Comparison of ENCODE assay signal across 17 mouse cellular contexts in genomic region chr3:24463941-24464340, GRCm38 (mm10).
A peak's percentile ranks its signal among the peaks of the same experiment; 100 is the strongest.
DNase-seq lines count a peak whose midpoint lies in the region; TF ChIP-seq lines count a peak whose summit lies in the region.
"Had no signal": no experiment of that assay in that cellular context is flagged by ENCODE, and none has a peak within 500 bp of the region (broad histone marks: within the 10 kb centered on the region; RNA-seq: fewer than 3 reads in every experiment).

No protein-coding gene starts in this region.

- no peak overlapping the region for H3K27ac ChIP-seq in layer of hippocampus, adult 2 months
- H3K27ac ChIP-seq: embryonic facial prominence, embryonic 12.5 days; forebrain, embryonic 15.5 days; heart, embryonic 10.5 days; hindbrain, embryonic 13.5 days; hindbrain, postnatal 0 days had no signal

- intact Hi-C loops in left cerebral cortex, postnatal 14 days (cut with DNase I): no loop called here

- peak; percentile 15 for DNase-seq in layer of hippocampus, adult 11-12 months (ENCODE audit: low spot score)
- no peak for DNase-seq in layer of hippocampus, postnatal 25 days (ENCODE audit: extremely low spot score in 1 of 2, low spot score in 1 of 2)
- DNase-seq in left cerebral cortex, postnatal 14 days (ENCODE audit: low spot score in 2 of 2): peak; percentile 8 to 15
- DNase-seq in left cerebral cortex, adult 8-10 months (ENCODE audit: low spot score in 2 of 2): no peak
- DNase-seq in layer of hippocampus, adult 2 months (ENCODE audit: low spot score in 2 of 2): peak; percentile 28 to 73
- peak; percentile 22 for DNase-seq in layer of hippocampus, adult 9-11 months
- DNase-seq in cerebellum, adult 9-11 months: no peak
- DNase-seq: adrenal gland, postnatal 14 days; cerebellum, postnatal 25 days; heart, adult 18-20 months; heart, postnatal 10 days; heart, postnatal 4 days had no signal

- H3K4me3 ChIP-seq in layer of hippocampus, adult 2 months: no peak overlapping the region
- H3K4me3 ChIP-seq: embryonic facial prominence, embryonic 12.5 days; forebrain, embryonic 15.5 days; heart, embryonic 10.5 days; hindbrain, embryonic 13.5 days had no signal

- TF ChIP-seq CTCF in layer of hippocampus, adult 2 months (conservative IDR thresholded peaks at IDR 0.05): no peak

Comparison
In these comparisons a context has a peak if more than half of its experiments do, and no peak if none do; other contexts are left out.
1. DNase-seq: peak in layer of hippocampus, adult 11-12 months (single experiment), left cerebral cortex, postnatal 14 days (2 of 2), layer of hippocampus, adult 2 months (2 of 2) and layer of hippocampus, adult 9-11 months (single experiment); none in layer of hippocampus, postnatal 25 days (0 of 2), left cerebral cortex, adult 8-10 months (0 of 2) and cerebellum, adult 9-11 months (single experiment).